Mouse (Mus musculus) olfactory bulb, adult 2 months (tissue): ENCODE results near the gene Hist1h2af.
"Not testable (repeated sequence)": the region's sequence is repeated elsewhere in the genome, so short reads cannot be mapped to it uniquely, and the experiment has no call there.

Source experiments
- CTCF ChIP-seq: fragments of 200-500 bp; IDR thresholded peaks from 2 replicates; pipeline ENCODE4 v1.5.1; 2012; ENCODE audit warnings: low read depth, mild to moderate bottlenecking, low read length, moderate library complexity; ENCODE audit not compliant: insufficient read depth
- POLR2A ChIP-seq: fragments of 200-500 bp; IDR thresholded peaks from 2 replicates; pipeline ENCODE4 v1.6.1; 2012; ENCODE audit warnings: mild to moderate bottlenecking, low read depth, low read length, moderate library complexity; ENCODE audit not compliant: insufficient read depth

GRCm38 (mm10) chr13:23573034-23573897 lies 39.6 kb downstream of the Hist1h2af start:
- TF ChIP-seq CTCF, POLR2A: not testable (repeated sequence)
